Mouse (Mus musculus) adipocyte (in vitro differentiated cells): ENCODE data around the gene 4933407L21Rik.

Source experiments
- DNase-seq: peaks from one replicate; pipeline ENCODE4 v3.0.0-alpha.2; 2016; ENCODE audit warnings: low spot score

The 4933407L21Rik gene

DNA sequence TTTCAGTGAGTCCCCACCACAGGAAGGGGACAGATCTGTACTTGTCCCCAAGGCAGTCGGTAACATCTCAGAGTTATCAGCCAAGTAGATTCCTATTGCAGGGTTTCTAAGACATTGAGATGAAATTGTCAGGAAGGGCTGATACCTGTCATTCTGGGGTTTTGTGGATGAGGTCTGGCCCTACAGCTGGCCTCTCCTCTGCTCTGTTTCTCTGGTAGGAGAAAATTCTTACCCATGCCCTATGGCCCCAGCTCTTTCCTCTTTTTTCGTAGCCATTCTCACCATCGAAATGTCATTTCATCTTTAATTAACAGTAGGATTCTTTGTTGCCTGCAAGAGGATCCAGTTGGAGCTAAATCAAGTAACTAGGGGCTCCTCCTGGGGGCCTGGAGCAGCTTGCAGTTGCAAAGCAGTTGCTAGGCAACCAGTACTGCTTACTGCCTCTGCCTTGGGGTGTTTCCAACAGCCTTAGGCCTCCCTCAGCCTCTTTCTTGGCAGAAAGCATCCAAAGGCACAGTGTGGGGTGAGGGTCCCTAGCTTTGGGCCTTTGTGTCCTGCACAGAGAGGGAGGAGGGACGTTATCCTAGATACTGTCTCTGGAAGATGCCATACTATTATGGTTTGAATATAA lies at the start of gene 4933407L21Rik:
Gene 4933407L21Rik (plus strand): TSS at position 427 of the 631 bp plus-strand sequence.
- no peak for DNase-seq

DNA sequence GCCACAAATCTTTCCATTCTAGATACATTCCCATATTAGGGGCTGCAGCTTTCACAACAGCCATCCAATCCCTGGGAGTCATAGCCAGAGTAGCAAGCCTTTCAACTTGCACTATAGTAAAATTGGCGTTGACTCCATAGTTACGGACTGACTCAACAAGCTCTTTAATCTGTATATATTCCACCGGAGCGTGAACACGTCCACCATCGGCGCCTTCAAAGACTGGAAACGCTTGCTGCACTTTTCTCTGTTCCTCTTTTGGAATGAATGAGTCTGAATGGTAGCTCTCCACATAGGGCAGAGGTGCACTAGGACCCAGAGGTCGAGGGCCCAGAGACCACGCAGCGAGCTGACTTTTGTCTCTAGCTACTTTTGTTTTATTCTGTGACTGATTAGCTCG lies 46.3 kb upstream of the 4933407L21Rik start:
- no peak for DNase-seq

DNA sequence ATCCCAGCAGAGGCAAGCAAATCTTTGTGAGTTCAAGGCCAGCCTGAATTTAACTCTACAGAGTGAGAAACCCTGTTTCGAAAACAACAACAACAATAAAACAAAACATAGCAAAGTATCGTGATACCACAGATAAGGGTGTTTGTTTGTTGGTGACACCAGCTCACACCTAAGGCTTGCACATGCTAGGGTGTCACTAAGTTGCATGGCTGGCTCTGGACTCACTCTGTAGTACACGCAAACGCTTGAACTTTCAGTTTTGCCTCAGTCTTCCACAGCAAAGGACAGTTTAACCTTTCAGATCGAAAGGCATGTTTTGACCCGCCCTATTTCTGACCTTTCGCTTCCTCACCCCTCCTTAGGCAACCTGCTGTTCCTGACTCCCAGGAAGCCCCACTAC lies 41.1 kb upstream of the 4933407L21Rik start:
- no peak for DNase-seq

DNA sequence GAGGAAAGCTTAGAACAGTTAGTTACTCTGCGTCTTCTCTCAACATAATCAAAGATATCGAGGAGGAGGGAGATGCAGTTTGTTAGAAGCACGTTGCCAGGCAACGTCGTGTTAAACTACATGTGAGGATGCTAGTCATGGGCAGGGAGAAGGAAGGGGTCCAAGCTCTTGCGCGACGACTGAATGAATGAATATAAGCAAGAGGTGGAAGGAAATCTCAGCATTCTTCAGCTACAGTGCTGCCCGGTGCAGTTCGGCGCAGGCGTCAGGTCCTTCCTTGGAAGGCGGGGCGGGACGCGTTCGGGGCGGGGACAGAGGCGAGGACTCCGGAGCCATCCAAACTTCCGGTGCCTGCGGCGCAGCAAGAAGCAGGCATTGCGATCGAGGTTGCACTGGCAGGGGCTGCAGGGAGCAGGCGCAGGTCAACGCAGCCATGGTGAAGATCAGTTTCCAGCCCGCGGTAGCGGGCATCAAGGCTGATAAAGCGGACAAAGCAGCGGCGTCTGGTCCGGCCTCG lies 34.0 kb upstream of the 4933407L21Rik start, which contains the start of gene Itm2c:
Gene Itm2c (plus strand): TSS at position 51 of the 517 bp plus-strand sequence.
- DNase-seq = peak; percentile 83

DNA sequence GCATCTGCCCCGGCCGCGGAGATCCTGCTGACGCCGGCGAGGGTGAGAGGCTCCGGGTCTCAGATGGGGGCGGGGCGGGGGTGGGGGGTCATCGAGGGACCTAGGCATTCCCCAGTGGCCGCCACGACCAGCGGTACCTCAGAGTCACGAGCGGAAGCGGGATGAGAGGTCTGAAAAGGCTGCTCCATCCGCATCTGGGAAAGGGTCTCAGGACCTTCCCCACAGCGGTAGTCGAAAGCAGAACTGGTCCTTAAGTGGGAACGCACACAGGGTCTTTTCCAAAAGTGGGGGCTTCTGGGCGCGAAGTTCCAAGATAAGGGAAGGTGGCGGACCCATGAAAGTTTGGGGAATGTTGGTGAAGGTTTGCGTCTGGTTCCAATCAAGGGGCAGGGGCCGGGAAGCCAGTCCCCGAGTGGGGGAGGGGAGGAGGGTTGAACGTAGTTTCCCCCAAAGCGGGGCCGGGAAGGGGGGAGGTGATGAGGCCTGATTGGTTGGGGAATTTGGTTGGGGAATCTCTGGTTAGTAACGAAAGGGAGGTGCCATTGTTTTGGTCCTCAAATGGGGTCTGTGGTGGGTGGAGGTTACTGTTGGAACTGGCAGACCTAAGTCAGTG lies 33.4 kb upstream of the 4933407L21Rik start:
- peak; percentile 21 for DNase-seq

DNA sequence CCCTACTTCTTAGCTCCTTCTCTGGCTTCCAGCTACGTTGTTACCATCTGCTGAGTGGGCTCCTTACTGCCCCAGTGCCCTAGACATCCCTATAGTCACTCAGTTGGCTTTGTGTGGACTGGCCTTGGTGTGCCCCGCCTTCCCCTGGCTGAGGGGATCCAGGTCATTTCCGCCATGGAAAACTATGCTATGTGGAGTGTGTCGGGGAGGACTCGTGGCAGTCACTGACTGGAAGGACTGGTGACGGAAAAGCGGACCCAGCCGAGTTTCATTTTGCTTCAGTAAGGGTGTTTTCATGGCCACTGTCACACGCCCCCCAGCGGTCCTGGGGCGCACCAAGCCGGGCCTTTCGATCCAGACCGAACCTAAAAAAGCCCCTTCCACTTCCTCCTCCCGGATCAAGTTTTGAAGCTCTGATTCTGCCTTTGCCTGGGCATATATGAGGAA lies 32.9 kb upstream of the 4933407L21Rik start:
- peak; percentile 37 for DNase-seq

DNA sequence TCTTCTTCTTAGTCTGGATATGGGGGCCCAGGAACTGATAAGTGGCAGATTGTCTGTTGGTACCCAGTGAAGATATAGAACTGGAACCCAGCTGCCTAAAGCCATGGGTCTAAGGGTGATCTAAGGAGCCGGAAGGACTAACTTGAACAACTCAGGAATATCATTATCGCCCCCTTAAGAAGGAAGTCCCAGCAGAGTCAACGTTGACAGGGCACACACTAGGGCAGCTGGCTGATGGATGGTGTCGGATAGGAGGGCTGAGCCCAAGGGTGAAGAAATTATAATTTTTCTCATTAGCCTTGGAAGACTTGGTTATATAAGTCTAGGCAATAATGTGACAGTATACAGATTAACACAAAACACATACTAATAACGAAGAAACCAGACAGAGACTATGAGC lies 32.2 kb upstream of the 4933407L21Rik start:
- no peak for DNase-seq

DNA sequence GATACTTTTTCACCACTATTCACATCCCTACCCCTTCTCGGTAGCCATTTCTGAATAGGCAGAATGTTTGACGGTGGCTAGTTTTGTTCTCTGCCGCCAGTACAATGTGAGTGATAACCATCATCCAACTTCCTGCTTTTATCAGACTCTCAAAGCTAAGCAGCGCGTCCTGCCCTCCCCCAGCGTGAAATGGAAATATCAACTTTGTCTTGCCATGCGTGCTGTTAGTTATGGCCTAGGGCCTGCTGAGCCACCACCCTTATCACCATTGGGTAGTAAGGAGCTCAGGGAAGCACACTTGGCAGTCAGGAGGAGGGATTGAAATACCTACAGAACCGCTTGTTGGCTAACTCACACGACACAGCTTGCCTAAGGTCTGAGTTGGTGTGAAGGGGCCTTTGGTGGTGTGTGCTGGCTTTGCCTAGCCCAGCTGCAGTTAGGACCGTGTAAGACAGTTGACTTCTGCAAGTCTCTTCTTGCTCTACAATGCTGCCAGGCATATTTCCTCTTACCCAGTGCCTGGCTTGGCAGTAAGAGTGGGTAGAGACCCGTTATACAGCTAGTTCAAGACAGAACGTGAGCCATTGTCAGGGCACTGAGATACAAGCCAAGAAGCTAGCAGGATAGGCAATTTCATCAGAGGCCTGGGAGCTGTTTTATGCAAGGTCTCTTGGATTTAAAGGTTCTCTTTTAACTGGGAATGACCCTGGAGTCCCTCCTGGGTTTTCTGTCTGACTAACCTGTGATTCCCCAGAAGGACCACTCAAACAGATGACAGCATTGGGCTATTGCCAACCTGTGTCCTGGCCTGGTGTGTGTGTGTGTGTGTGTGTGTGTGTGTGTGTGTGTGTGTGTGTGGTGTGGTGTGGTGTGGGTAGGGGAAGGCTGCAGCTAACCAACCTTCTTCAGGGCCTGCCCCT lies 31.2 kb upstream of the 4933407L21Rik start:
- peak; percentile 36 for DNase-seq

DNA sequence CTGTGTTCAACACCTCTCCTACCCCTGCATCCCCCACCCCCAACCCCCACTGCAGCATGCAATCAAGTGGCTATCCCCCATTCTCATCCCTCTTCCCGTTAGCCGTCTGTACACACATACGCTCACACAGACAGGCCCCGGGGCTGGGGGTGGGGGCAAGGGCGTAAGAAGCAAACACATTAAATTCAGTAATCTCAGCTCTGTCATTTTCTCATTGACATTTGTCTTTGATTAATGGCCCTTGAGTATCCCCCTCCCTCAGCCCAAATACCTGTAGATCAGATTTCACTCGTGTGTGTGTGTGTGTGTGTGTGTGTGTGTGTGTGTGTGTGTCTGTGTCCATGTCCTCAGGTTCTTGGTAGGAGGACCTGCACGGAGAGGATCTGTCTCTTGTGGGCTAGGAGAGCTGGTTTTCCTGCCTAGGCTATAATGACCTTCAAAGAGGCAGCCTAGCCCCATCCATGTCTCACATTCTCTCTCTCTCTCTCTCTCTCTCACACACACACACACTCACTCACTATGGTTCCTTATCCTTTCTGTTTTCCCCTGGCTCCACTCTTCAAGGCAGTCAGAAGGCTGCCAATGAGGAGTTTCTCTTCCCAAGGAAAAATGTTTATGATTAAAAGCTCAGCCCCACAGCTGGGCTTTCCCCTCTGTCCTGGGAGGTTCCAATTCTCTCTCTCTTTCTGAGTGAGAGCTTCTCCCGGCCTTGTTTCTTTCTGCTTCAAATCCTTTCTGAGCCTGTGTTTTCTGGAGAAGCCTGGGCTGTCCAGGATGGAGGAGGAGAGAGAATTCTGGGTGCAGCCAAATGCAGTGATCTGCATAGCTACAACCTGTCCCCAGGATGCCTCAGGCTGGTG lies 30.2 kb upstream of the 4933407L21Rik start:
- DNase-seq = peak; percentile 17

DNA sequence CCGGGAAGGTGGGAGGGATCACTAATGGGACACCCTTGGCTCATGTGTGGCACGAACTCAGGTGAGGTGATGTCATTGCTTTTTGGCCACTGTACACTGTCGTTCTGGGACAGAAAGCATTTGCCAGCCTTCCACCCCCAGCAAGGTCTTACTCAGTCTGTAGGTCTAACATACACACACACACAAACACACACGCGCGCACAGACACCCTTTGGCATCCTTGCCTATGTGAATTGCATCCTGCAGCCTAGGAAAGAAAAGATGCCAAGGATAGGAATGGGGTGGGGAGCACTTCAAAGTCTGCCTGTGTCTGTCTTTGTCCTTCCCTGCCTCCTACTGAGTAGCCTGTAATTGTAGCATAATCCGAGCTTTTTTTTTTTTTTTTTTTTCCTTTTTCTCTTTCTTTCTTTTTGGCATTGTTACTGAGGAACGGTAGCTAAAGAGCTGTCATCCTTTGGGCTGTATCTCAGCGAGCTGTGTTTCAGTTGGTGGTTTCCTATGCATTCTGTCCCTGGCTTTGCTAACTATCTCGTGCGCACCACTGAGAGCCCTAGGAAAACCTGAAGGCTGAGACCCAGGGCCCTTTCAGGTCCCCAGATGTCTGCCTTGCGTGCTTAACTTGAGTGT lies 29.4 kb upstream of the 4933407L21Rik start:
- no peak for DNase-seq

DNA sequence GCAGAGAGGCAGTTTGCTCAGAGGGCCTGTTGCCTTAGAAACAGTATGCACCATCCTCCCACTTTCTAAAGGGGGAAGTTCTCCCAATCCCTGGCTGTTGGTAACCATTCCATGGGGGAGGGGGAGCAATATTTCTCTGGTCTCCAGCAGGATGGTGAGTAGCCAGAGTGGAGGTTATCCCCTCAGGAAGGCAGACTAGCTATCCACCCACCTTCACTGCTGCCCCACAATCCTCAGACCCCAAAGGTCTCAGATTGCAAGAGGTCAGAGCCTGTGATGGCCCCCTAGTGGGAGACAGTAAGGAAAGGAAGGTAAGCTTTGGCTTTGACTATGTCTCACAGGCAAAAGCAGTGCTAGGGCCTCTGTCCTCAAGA lies 28.9 kb upstream of the 4933407L21Rik start:
- DNase-seq = no peak

DNA sequence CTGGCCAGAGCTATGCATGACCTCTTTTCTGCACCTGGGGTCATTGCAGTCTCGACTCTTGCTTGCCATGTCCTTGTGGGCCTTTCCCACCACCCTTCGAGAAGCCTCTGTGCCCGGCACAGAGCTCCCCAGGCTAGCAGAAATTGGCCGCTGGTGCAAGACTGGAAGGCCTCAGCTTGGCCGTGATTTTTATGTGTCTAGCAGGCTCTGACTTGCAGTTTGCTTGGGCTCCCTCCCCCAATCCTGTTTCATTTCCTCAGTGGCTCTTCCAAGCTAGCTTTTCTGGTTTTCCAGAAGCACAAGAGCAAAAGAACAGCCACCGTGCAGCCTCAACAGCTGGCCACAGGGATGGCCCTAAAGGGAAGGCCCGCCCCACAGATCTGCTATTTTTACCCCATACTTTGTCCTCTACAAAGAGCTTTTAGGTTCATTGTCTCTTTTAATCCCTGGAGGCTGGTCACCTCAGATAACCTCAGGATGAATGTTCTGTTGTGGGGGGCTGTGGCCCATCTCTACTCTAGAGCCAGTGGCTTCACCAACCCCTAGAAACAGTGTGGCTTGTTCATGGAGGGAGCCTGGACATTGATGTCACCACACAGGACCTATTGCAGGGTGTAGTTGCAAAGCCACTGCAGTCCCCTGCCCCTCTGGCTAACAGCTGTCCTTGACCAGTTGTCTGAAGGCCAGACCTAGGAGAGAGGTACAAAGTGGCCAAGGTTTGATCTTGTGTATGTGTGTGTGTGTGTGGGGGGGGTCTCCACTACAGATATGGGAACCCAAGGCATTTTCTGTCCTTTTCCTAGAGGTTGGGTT lies 27.6 kb upstream of the 4933407L21Rik start:
- no peak for DNase-seq

DNA sequence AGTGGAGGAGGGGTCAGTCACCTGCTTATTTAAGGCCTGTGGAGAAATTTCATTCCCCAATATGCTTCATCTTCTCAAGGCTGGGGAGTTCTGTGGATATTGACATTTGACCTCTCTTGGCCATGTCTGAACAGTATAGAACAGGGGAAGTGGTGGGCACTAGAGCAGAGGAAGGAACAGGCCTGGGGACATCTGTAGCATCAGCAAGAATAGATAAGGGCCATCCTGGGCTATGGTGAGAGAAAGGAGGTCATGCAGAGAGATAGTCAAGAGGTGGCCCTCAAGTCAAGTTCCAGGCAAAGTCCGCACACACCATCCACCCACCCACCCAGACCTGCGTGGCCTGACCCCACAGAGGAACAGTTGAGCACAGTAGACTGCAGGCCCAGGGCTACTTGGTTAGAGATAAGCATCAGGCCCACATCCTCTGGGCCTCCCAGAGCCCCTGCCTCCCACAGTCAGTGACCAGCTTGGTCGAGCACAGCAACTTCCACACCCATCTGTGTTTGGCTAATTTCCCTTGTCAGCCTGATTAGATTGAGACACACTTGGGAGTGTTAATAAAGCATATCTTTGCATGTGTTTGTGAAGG lies 26.7 kb upstream of the 4933407L21Rik start:
- no peak for DNase-seq

DNA sequence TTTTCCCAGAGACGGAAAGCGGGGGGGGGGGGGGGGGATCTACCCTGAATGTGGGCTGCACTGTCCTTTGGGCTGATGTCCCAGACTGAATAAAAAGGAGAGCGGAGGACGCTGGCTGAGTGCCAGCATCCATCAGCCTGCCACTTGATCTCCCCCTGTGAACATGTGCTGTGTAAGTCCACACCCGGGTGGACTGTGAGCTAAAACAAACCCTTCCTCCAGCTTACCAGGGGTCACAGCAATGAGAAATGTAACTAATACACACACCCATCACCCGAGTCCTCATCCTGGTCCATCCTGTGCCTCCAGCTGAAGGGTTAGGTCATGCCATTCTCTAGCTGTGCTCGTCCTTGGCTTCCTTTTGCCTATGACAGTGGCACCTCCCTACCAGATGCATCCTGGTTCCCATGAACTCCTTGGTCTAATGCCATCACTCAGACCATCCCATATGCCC lies 26.1 kb upstream of the 4933407L21Rik start:
- no peak for DNase-seq

DNA sequence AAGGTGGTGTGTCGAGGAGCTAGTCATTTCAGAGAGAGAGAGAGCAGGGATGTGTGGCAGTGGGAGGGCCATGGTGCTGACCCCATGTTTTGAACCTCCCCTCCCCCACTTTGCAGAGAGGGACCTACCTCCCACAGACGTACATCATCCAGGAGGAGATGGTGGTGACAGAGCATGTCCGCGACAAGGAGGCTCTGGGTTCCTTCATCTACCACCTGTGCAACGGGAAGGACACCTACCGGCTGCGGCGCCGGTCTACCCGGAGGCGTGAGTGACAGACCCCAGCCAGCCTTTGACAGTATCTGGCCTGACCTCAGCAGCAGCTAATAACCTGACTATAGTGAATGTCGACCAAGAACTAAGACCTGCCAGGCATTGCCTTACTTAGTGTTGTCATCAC lies 21.4 kb upstream of the 4933407L21Rik start:
- DNase-seq = no peak

DNA sequence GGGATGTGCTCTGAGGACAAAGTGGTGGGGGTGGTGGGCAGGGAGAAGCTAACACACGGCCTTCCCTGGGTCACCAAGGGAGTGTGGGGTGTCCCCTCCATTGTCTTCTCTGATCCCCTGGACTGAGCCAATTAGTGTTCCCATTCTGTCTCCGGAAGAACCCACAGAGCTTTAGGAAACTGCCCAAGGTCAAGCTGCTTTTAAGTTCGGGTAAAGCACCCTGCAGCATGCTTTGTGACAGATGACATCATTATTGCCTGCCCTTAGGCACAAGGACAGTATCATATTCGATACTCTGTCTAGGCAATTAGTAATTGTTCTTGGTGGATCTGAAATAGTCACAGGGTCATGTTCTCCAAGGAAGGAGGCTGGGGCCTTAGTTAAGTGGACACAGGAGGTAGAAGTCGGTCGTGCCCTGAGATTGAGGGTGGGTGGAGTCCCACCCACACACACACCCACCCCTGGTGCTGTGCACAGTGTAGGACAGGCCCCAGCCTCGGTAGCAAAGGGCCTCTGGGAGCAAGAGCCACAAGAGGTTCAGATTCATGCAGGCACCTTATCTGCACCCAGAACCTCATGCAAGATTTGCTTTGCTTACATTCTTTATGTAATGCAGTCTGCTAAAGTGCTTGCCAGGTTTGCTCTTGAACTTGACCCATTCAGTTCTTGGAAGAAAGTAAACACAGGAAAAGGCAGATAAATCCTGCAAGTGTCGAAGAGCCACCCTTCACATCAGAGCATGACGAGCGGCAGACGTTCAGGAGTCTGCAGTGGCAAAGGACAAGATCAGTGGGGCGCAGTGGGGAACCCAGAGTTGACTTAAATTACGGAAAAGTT lies 19.3 kb upstream of the 4933407L21Rik start:
- no peak for DNase-seq

DNA sequence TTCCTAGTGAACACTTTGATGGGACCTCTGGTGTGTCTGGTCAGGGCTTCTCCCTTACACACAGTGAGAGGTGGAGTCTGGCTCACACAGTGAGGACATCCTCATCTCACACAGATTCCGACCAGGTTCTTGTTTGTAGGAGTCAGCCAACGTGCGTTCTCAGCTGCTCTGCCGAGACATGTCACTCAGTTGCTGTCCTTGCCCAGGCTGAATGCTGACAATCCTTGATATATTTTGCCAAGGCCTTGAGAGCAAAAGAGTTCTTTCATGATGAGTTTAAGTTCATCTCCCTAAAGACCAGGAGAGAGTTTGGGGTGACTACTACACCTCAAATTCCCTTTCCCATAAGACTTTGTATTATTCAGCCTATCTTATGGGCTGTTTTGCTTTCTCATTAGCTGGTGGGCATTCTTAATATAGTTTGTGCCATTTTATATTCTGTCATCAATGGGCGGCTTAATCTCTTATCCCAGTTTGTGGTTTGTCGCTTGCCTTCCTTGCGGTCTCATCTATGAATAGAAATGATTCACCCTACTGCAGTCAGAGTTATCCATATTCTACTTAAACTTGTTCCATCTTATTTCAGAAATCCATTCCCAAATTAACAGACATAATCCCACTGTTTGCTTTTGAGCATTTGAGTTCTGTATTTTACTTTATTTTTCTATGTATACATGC lies 15.1 kb upstream of the 4933407L21Rik start:
- no peak for DNase-seq

DNA sequence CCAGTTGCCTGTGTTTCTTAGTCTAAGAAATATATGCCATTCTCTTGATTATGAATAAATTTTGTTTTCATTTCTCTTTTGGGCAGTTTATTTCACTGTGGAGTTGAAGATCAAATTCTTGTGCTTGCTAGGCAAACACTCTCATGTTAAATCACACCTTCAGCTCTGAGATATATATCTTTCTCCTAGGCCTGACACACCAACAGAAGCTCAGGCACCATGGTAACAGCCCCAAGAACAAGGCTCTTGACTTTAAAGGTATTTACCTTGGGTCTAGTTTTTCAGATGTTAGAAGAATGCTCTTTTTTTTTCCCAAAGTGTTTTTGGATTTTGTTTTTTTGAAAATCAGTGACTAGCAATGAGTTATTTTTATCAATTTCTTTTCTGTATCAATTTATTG lies 12.4 kb upstream of the 4933407L21Rik start:
- no peak for DNase-seq
